Mouse (Mus musculus) liver, adult 2 months (tissue): Measurements from ENCODE around the gene Traf7. TPM values are rescaled to one million over a fixed set of nuclear protein-coding genes. Genes with fewer than 3 reads are reported as not detected.

Source experiments
- DNase-seq: peaks from one replicate; pipeline ENCODE4 v3.0.0-alpha.2; 2011; ENCODE audit warnings: low read depth, low spot score; ENCODE audit errors: extremely low read depth
- H3K27ac ChIP-seq: fragments of 200-500 bp; replicated peaks from 2 replicates; pipeline ENCODE4 v1.5.1; 2012; ENCODE audit warnings: low read depth, mild to moderate bottlenecking, control low read depth, inconsistent platforms, low read length; ENCODE audit not compliant: insufficient read depth
- H3K27me3 ChIP-seq: fragments of 200-500 bp; 2 replicates; pipeline ENCODE4 v1.6.1; 2012; ENCODE audit warnings: mild to moderate bottlenecking, moderate library complexity, low read length, inconsistent platforms; ENCODE audit not compliant: control insufficient read depth, insufficient read depth
- H3K36me3 ChIP-seq: fragments of 200-500 bp; 2 replicates; pipeline ENCODE4 v1.6.1; 2012; ENCODE audit warnings: low read length, inconsistent platforms; ENCODE audit not compliant: control insufficient read depth, insufficient read depth
- H3K4me1 ChIP-seq: fragments of 200-500 bp; 2 replicates; pipeline ENCODE4 v1.6.1; 2011; ENCODE audit warnings: low read length; ENCODE audit not compliant: control insufficient read depth, insufficient read depth
- H3K4me3 ChIP-seq: fragments of 200-500 bp; 2 replicates; pipeline ENCODE4 v1.5.1; 2011; ENCODE audit warnings: low read depth, mild to moderate bottlenecking, control low read depth, low read length, moderate library complexity; ENCODE audit not compliant: insufficient read depth
- H3K79me2 ChIP-seq: fragments of 200-500 bp; 2 replicates; pipeline ENCODE4 v1.6.1; 2012; ENCODE audit warnings: inconsistent platforms, mild to moderate bottlenecking, low read length, moderate library complexity; ENCODE audit not compliant: control insufficient read depth, insufficient read depth
- H3K9ac ChIP-seq: fragments of 200-500 bp; 2 replicates; pipeline ENCODE4 v1.6.1; 2012; ENCODE audit warnings: low read depth, mild to moderate bottlenecking, control low read depth, inconsistent platforms, low read length
- CTCF ChIP-seq: fragments of 200-500 bp; IDR thresholded peaks from 2 replicates; pipeline ENCODE4 v1.5.1; 2011; ENCODE audit warnings: low read depth, low read length, control low read depth
- POLR2A ChIP-seq: fragments of 200-500 bp; IDR thresholded peaks from 2 replicates; pipeline ENCODE4 v1.6.1; 2011; ENCODE audit warnings: low read length, control low read depth; ENCODE audit not compliant: insufficient read depth; ENCODE audit errors: extremely low read depth
- WGBS: fragments of 180-500 bp; shearing (Covaris S2); methylation state at CpG from one replicate; pipeline ENCODE4 v1.1.7; 2018; 5-methylcytosine and 5-hydroxymethylcytosine counted together
- polyA plus RNA-seq: library from polyadenylated mRNA; depleted of rRNA; stranded (reverse); fragments of >200 nt; gene quantifications from 2 replicates; pipeline ENCODE4 v1.2.3, GENCODE M21; 2012; rRNA removed
- total RNA-seq: library from RNA; depleted of rRNA; stranded (reverse); fragments of >200 nt; gene quantifications from 2 replicates; pipeline ENCODE4 v1.2.3, GENCODE M21; 2014; rRNA removed

Traf7 gene
- total and polyA plus RNA-seq, 2 experiments = 13.4 to 47.5 TPM

DNA sequence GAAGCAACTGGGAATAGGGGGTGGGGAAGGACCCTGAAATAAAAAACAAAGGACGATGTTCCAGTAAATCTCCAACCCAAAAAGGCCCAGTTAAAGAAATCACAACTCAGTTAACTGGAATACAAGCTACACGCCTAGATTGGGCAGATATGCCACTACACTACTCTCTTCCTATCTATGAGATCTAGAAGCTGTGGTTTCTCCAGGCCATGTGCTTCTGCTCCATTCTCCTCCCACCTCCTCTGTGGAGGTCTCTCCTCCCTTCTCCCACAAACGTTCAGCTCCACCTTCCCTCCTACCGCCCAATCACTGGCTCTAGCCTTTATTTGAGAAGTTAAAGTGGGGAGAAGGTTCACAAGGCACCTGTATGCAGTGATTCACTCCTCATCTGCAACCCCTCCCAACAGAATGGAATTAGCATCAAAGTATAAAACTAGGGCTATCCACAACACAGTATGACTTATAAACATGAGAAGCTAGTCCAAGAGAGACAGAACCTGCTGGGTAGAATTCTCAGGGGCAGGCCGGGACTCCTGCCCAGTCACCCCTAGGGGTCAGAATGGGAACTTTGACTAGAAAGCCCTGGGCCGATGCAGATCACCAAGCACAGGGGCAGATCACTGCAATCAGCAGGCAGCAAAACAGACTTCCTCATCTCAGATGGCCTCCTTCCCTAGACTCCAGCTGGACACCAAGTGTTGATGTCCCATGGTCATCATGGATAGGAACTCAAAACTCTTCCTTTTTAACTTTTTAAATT, 64.2 kb downstream of the Traf7 start:
- H3K9ac ChIP-seq = no peak overlapping the region
- H3K27ac ChIP-seq = no peak overlapping the region
- H3K79me2 ChIP-seq = no peaks in the 10 kb centered on the region
- no peaks in the 10 kb centered on the region for H3K27me3 ChIP-seq
- WGBS = 67% methylated on average over 6 of the region's 6 CpGs
- H3K36me3 ChIP-seq = no peaks in the 10 kb centered on the region
- no peak overlapping the region for H3K4me3 ChIP-seq
- H3K4me1 ChIP-seq = no peaks in the 10 kb centered on the region
- TF ChIP-seq CTCF = no peak
- TF ChIP-seq POLR2A = no peak
- no peak for DNase-seq

- Histone ChIP-seq H3K27ac (no peak overlapping the region), H3K27me3 (no peaks in the 10 kb centered on the region), H3K36me3 (no peaks in the 10 kb centered on the region), H3K4me1 (no peaks in the 10 kb centered on the region), H3K9ac (no peak overlapping the region), H3K4me3 (no peak overlapping the region), H3K79me2 (no peaks in the 10 kb centered on the region)
- no peak for DNase-seq
- no peak for TF ChIP-seq CTCF
- TF ChIP-seq POLR2A = no peak
- 100% methylated on average over 1 of the region's 1 CpGs for WGBS
Measured at GRCm38 (mm10) chr17:24462932-24463331, 64.8 kb downstream of the Traf7 start.

DNA sequence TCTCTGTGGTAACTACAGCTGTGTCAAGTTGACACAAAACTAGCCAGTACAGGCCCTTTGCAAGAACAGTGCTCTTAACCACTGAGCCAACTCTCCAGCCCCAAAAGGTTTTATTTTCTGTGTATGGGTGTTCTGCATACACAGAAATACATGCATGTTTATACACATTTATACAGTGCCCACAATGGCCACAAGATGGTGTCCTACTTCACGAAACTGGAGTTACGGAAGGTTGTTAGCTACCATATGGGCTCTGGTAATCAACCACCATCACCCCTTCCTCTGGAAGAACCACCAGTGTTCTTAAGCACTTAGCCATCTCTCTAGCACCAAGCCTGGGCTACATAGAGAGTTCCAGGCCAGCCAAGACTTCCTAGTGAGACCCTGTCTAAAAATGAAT, 66.2 kb downstream of the Traf7 start:
- DNase-seq = peak; percentile 45
- Histone ChIP-seq H3K4me3 (no peak overlapping the region), H3K79me2 (no peaks in the 10 kb centered on the region), H3K27me3 (no peaks in the 10 kb centered on the region), H3K4me1 (no peaks in the 10 kb centered on the region), H3K27ac (no peak overlapping the region), H3K9ac (no peak overlapping the region), H3K36me3 (no peaks in the 10 kb centered on the region)
- 80% methylated on average over 2 of the region's 2 CpGs for WGBS
- no peak for TF ChIP-seq POLR2A
- peak; percentile 23; the same call in 1 of the 2 replicates for TF ChIP-seq CTCF

Other genes starting within 250 kb of the Traf7 start
- not detected in 2 replicates for gene Abca17, start 176.9 kb downstream of the Traf7 start, total RNA-seq
- 0.02 TPM in 1 of 2 replicates, not detected in the other for gene Abca17, start 176.9 kb downstream of the Traf7 start, polyA plus RNA-seq
- 36.0 and 46.1 TPM in 2 replicates for gene Abca3, start 176.0 kb downstream of the Traf7 start, total RNA-seq
- gene Abca3, start 176.0 kb downstream of the Traf7 start, polyA plus RNA-seq = 70.0 and 76.6 TPM in 2 replicates
- gene Rnps1, start 113.4 kb downstream of the Traf7 start, total RNA-seq = 17.3 and 20.7 TPM in 2 replicates
- gene Rnps1, start 113.4 kb downstream of the Traf7 start, polyA plus RNA-seq = 32.7 and 37.6 TPM in 2 replicates
- gene Eci1, start 101.3 kb downstream of the Traf7 start, total RNA-seq = 176 and 218 TPM in 2 replicates
- 249 and 286 TPM in 2 replicates for gene Eci1, start 101.3 kb downstream of the Traf7 start, polyA plus RNA-seq
- gene Dnase1l2, start 84.8 kb downstream of the Traf7 start, total RNA-seq = 0.74 and 1.2 TPM in 2 replicates
- 1.7 and 2.4 TPM in 2 replicates for gene Dnase1l2, start 84.8 kb downstream of the Traf7 start, polyA plus RNA-seq
- gene E4f1, start 57.6 kb downstream of the Traf7 start, total RNA-seq = 5.6 and 6.7 TPM in 2 replicates
- gene E4f1, start 57.6 kb downstream of the Traf7 start, polyA plus RNA-seq = 21.6 and 33.3 TPM in 2 replicates
- 9.2 and 11.9 TPM in 2 replicates for gene Pgp, start 57.5 kb downstream of the Traf7 start, total RNA-seq
- 25.8 and 26.6 TPM in 2 replicates for gene Pgp, start 57.5 kb downstream of the Traf7 start, polyA plus RNA-seq
- not detected in 2 replicates for gene Bricd5, start 54.1 kb downstream of the Traf7 start, total RNA-seq
- 0.24 and 0.67 TPM in 2 replicates for gene Bricd5, start 54.1 kb downstream of the Traf7 start, polyA plus RNA-seq
- gene Mlst8, start 48.9 kb downstream of the Traf7 start, total RNA-seq = 3.5 and 3.9 TPM in 2 replicates
- gene Mlst8, start 48.9 kb downstream of the Traf7 start, polyA plus RNA-seq = 12.9 and 16.7 TPM in 2 replicates
- under 0.01 and 0.18 TPM in 2 replicates for gene Caskin1, start 39.3 kb downstream of the Traf7 start, total RNA-seq
- 0.18 and 0.26 TPM in 2 replicates for gene Caskin1, start 39.3 kb downstream of the Traf7 start, polyA plus RNA-seq
- gene Rab26, start 6.3 kb upstream of the Traf7 start, total RNA-seq = 0.13 and 0.37 TPM in 2 replicates
- 0.15 and 0.40 TPM in 2 replicates for gene Rab26, start 6.3 kb upstream of the Traf7 start, polyA plus RNA-seq
- gene Pkd1, start 21.9 kb upstream of the Traf7 start, total RNA-seq = 9.9 and 11.4 TPM in 2 replicates
- gene Pkd1, start 21.9 kb upstream of the Traf7 start, polyA plus RNA-seq = 14.7 and 17.4 TPM in 2 replicates
- gene Tsc2, start 104.7 kb upstream of the Traf7 start, total RNA-seq = 19.5 and 27.9 TPM in 2 replicates
- gene Tsc2, start 104.7 kb upstream of the Traf7 start, polyA plus RNA-seq = 63.4 and 79.3 TPM in 2 replicates
- gene Nthl1, start 104.7 kb upstream of the Traf7 start, total RNA-seq = 8.1 and 9.7 TPM in 2 replicates
- gene Nthl1, start 104.7 kb upstream of the Traf7 start, polyA plus RNA-seq = 11.3 and 11.5 TPM in 2 replicates
- 8.8 and 13.6 TPM in 2 replicates for gene Slc9a3r2, start 122.4 kb upstream of the Traf7 start, total RNA-seq
- gene Slc9a3r2, start 122.4 kb upstream of the Traf7 start, polyA plus RNA-seq = 24.9 and 31.5 TPM in 2 replicates
- not detected in 2 replicates for gene Npw, start 130.5 kb upstream of the Traf7 start, total RNA-seq
- not detected in 2 replicates for gene Npw, start 130.5 kb upstream of the Traf7 start, polyA plus RNA-seq
- gene Zfp598, start 141.7 kb upstream of the Traf7 start, total RNA-seq = 11.1 and 16.0 TPM in 2 replicates
- gene Zfp598, start 141.7 kb upstream of the Traf7 start, polyA plus RNA-seq = 67.8 and 106 TPM in 2 replicates
- 0.09 and 0.13 TPM in 2 replicates for gene Syngr3, start 162.0 kb upstream of the Traf7 start, total RNA-seq
- gene Syngr3, start 162.0 kb upstream of the Traf7 start, polyA plus RNA-seq = 0.10 TPM in 2 replicates
- 32.6 and 38.2 TPM in 2 replicates for gene Gfer, start 168.2 kb upstream of the Traf7 start, total RNA-seq
- 49.8 and 51.9 TPM in 2 replicates for gene Gfer, start 168.2 kb upstream of the Traf7 start, polyA plus RNA-seq
- gene Noxo1, start 168.3 kb upstream of the Traf7 start, total RNA-seq = 0.37 and 0.40 TPM in 2 replicates
- gene Noxo1, start 168.3 kb upstream of the Traf7 start, polyA plus RNA-seq = 2.7 TPM in 2 replicates
- gene Tbl3, start 179.7 kb upstream of the Traf7 start, total RNA-seq = 14.2 and 17.8 TPM in 2 replicates
- 29.4 and 37.9 TPM in 2 replicates for gene Tbl3, start 179.7 kb upstream of the Traf7 start, polyA plus RNA-seq
- gene Rnf151, start 190.1 kb upstream of the Traf7 start, total RNA-seq = not detected in 2 replicates
- 0.19 TPM in 1 of 2 replicates, not detected in the other for gene Rnf151, start 190.1 kb upstream of the Traf7 start, polyA plus RNA-seq
- 802 and 1,081 TPM in 2 replicates for gene Rps2, start 190.2 kb upstream of the Traf7 start, total RNA-seq
- 2,199 and 2,424 TPM in 2 replicates for gene Rps2, start 190.2 kb upstream of the Traf7 start, polyA plus RNA-seq
- 290 TPM in 2 replicates for gene Ndufb10, start 196.5 kb upstream of the Traf7 start, total RNA-seq
- 265 and 300 TPM in 2 replicates for gene Ndufb10, start 196.5 kb upstream of the Traf7 start, polyA plus RNA-seq
- 0.46 TPM in 1 of 2 replicates, not detected in the other for gene Rpl3l, start 199.9 kb upstream of the Traf7 start, total RNA-seq
- gene Rpl3l, start 199.9 kb upstream of the Traf7 start, polyA plus RNA-seq = not detected in 2 replicates
- 184 and 192 TPM in 2 replicates for gene Msrb1, start 208.7 kb upstream of the Traf7 start, total RNA-seq
- 447 and 506 TPM in 2 replicates for gene Msrb1, start 208.7 kb upstream of the Traf7 start, polyA plus RNA-seq
- 0.74 and 1.2 TPM in 2 replicates for gene Hs3st6, start 225.1 kb upstream of the Traf7 start, total RNA-seq
- gene Hs3st6, start 225.1 kb upstream of the Traf7 start, polyA plus RNA-seq = 2.3 and 3.9 TPM in 2 replicates